Mouse (Mus musculus) liver, embryonic 13.5 days (tissue): Measurements from ENCODE around the gene Als2. TPM values are rescaled to one million over a fixed set of nuclear protein-coding genes. Genes with fewer than 3 reads are reported as not detected.

ENCODE experiments used
- ATAC-seq: fragments of 200-750 bp; cut with Nextera tagmentation; 2 replicates; pipeline ENCODE4 v1.8.0; 2017; ENCODE audit warnings: low read depth, mild to moderate bottlenecking, moderate number of reproducible peaks, moderate library complexity
- DNase-seq: peaks from one replicate; pipeline ENCODE4 v3.0.0; 2022
- H3K27ac ChIP-seq: fragments of 300-500 bp; sonication (generic); 2 replicates; pipeline ENCODE4 v1.5.1; 2015; ENCODE audit warnings: moderate library complexity, mild to moderate bottlenecking, inconsistent platforms
- H3K27me3 ChIP-seq: fragments of 300-500 bp; sonication (generic); 2 replicates; pipeline ENCODE4 v1.6.1; 2015; ENCODE audit warnings: mild to moderate bottlenecking, inconsistent platforms
- H3K36me3 ChIP-seq: fragments of 300-500 bp; sonication (generic); 2 replicates; pipeline ENCODE4 v1.6.1; 2015; ENCODE audit warnings: mild to moderate bottlenecking, inconsistent platforms
- H3K4me1 ChIP-seq: fragments of 300-500 bp; sonication (generic); replicated peaks from 2 replicates; pipeline ENCODE4 v1.6.1; 2015; ENCODE audit warnings: inconsistent platforms
- H3K4me2 ChIP-seq: fragments of 300-500 bp; sonication (generic); 2 replicates; pipeline ENCODE4 v1.6.1; 2015; ENCODE audit warnings: inconsistent platforms, mild to moderate bottlenecking, moderate library complexity
- H3K4me3 ChIP-seq: fragments of 300-500 bp; sonication (generic); replicated peaks from 2 replicates; pipeline ENCODE4 v1.5.1; 2015; ENCODE audit warnings: mild to moderate bottlenecking, inconsistent platforms
- H3K9ac ChIP-seq: fragments of 300-500 bp; sonication (generic); 2 replicates; pipeline ENCODE4 v1.6.1; 2015; ENCODE audit warnings: mild to moderate bottlenecking, inconsistent platforms
- H3K9me3 ChIP-seq: fragments of 300-500 bp; sonication (generic); replicated peaks from 2 replicates; pipeline ENCODE4 v1.6.1; 2016; ENCODE audit warnings: inconsistent platforms
- WGBS: fragments of 180-500 bp; shearing (Covaris S2); methylation state at CpG from one replicate; pipeline ENCODE4 v1.1.7; 2015; ENCODE audit not compliant: insufficient replicate concordance; 5-methylcytosine and 5-hydroxymethylcytosine counted together
- polyA plus RNA-seq: library from polyadenylated mRNA; unstranded; fragments of >200 nt; fragmentation: Nextera tagmentation; extraction: Ambion mirVana; gene quantifications from 2 replicates; pipeline ENCODE4 v1.2.1, GENCODE M21; 2015

The Als2 gene
- polyA plus RNA-seq, 1 experiment from 2014 or later, result 4.5 TPM

DNA sequence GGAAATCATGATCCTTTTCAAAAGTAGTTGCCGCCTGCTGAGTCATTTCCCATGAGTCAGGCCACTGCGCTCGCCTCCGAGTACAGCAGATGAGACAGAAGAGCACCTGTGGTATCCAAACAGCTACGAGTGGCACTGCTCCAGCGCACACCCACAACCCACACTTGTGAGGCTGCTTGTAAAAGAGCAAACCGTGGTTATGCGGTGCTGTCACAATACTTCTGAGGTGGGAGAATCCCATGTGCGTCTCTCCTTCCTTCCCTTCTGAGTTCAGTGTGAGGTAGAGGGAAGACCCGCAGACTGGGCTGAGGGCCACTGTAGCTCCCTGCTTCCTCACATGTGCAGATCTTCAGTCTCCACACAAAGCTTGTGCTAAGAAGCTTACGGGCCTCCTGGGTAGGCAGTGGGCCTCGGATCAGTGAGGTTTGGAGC lies 74.0 kb downstream of the Als2 start, which contains the start of gene Mpp4:
Gene Mpp4, minus strand, starts transcription at position 360 of the 432 bp plus-strand sequence.
- WGBS, result 35% methylated on average over 12 of the region's 12 CpGs
- no peak within 1 kb of the TSS for H3K4me3 ChIP-seq
- H3K4me2 ChIP-seq, result no peak within 1 kb of the TSS
- ATAC-seq (no peak), DNase-seq (no peak)
- H3K4me1 ChIP-seq, result no peaks in the 10 kb centered on the region
- H3K9me3 ChIP-seq, result no peaks in the 10 kb centered on the region
- H3K27me3 ChIP-seq, result no peaks in the 10 kb centered on the region
- H3K27ac ChIP-seq, result no peak within 1 kb of the TSS
- H3K36me3 ChIP-seq, result peaks cover 43% of the 10 kb centered on the region
- no peak within 1 kb of the TSS for H3K9ac ChIP-seq

DNA sequence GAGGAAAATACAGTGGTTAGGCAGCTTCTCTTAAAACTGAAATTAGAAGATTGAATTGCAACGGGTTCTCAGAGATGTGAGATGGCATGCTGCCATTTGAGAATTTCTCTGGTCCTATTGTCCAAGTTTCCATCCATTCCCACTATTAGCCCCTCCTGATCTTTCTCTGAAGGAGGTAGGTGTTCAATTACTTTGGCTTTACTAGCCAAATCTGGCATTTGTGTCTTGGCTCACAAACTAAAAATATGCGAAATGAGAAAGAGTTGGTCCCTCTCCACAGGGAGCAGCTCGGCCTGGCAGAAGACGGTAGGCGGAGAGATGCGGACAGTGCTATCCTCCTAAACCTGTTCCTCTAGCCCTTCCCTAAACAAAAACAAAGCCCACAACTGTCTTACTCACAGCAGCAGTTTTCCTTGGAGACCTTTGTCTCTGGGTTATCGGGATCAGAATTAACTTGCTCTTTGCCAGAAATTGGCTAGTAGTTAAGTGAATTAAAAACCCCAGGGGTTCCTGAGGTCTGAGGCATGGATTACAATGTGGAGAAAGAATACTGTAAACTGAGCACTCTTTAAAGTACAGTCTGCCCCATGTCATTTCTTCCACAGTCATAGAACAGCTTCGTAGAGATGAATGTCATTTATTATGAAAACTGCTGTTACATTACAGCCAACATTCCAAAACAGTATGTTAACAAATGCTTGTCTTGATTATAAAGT lies 74.6 kb downstream of the Als2 start:
- WGBS, result 81% methylated on average over 8 of the region's 8 CpGs
- ATAC-seq, result no peak
- no peaks in the 10 kb centered on the region for H3K9me3 ChIP-seq
- H3K27me3 ChIP-seq, result no peaks in the 10 kb centered on the region
- H3K36me3 ChIP-seq, result peaks cover 37% of the 10 kb centered on the region
- no peak overlapping the region for H3K4me3 ChIP-seq
- DNase-seq, result no peak
- H3K27ac ChIP-seq, result no peak overlapping the region
- H3K9ac ChIP-seq, result no peak overlapping the region
- H3K4me2 ChIP-seq, result no peak overlapping the region
- H3K4me1 ChIP-seq, result no peaks in the 10 kb centered on the region

DNA sequence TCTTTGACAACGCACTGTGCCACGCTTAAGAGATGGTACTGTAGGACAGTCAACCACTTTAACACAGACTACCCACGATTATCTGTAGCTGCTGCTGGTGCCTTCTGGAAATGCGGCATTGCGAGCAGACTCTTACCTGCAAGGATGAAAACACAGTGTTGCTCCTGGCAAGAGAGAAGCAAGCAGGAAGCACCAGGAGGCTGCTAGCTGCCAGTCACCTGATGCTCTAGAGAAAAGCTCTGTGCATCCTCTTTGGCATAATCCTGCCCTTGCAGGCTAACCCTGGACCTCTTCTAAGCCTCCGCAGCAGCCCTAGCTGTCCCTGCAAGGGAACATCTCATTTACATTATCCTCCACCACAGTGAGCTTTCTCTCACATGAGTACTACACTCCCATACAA lies 75.6 kb downstream of the Als2 start:
- H3K9me3 ChIP-seq, result no peaks in the 10 kb centered on the region
- DNase-seq (no peak), ATAC-seq (no peak)
- peaks cover 28% of the 10 kb centered on the region for H3K36me3 ChIP-seq
- no peak overlapping the region for H3K9ac ChIP-seq
- WGBS, result 81% methylated on average over 6 of the region's 6 CpGs
- H3K4me3 ChIP-seq, result no peak overlapping the region
- H3K4me1 ChIP-seq, result no peaks in the 10 kb centered on the region
- H3K27ac ChIP-seq, result no peak overlapping the region
- no peak overlapping the region for H3K4me2 ChIP-seq
- H3K27me3 ChIP-seq, result no peaks in the 10 kb centered on the region

DNA sequence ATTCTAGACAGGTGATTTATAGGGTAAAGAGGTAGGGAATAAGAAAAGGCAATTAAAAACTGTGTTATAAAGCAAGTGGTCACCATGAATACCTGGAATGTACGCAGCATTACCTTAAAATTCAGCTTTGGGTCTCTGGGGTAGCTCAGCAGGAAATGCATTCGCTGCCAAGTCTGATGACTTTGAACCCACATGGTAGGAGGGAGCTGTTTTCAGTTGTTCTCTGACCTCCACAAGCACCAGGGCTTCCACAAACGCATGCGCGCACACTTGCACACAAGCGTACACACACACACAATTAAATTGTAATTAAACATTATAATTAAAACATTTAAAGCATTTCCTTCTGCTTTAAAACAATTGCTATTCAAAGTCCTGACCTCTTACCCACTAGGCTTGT lies 76.2 kb downstream of the Als2 start:
- DNase-seq (no peak), ATAC-seq (no peak)
- no peaks in the 10 kb centered on the region for H3K9me3 ChIP-seq
- H3K9ac ChIP-seq, result no peak overlapping the region
- H3K36me3 ChIP-seq, result peaks cover 23% of the 10 kb centered on the region
- no peaks in the 10 kb centered on the region for H3K4me1 ChIP-seq
- H3K4me2 ChIP-seq, result no peak overlapping the region
- WGBS, result 83% methylated on average over 6 of the region's 6 CpGs
- H3K4me3 ChIP-seq, result no peak overlapping the region
- no peak overlapping the region for H3K27ac ChIP-seq
- H3K27me3 ChIP-seq, result no peaks in the 10 kb centered on the region

DNA sequence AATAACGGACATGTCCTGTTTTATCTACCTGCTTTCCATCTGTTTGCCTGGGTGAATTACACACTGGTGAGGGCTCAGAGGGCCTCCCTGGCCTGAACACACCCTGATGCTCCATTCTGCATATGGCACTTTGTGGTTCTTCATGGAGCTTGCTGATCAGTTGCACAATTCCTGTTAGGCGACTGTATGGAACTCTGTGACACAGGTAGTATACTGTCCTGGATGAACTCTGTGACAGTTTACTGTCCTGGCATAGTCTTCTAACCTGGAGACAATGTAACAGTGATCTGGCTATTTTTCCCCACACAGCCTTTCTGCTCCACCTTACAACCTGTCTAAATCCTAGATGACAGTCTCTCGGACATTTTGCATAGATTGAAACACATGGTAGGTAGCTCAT lies 77.9 kb downstream of the Als2 start:
- ATAC-seq (no peak), DNase-seq (no peak)
- H3K9ac ChIP-seq, result no peak overlapping the region
- H3K36me3 ChIP-seq, result peaks cover 20% of the 10 kb centered on the region
- no peaks in the 10 kb centered on the region for H3K9me3 ChIP-seq
- no peaks in the 10 kb centered on the region for H3K27me3 ChIP-seq
- no peaks in the 10 kb centered on the region for H3K4me1 ChIP-seq
- 75% methylated on average over 3 of the region's 3 CpGs for WGBS
- no peak overlapping the region for H3K4me3 ChIP-seq
- H3K4me2 ChIP-seq, result no peak overlapping the region
- H3K27ac ChIP-seq, result no peak overlapping the region

DNA sequence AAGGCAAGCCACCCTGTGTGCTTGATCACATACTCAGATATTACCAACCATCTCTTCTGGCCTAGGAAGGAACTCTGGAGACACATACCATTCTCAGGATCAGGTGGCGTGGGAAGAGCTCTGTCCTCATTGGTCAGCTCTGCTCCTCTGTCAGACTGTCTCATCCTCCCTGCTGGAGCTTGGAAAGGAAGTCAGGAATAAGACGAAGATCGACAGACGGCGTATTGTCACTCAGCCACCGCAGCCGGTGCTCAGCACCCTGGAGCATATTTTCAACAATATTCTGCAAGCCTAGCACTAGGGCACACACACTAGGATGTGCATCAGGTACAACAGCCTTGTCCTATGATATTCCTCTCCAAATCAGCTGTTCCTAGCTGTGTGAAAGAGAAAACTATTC lies 78.5 kb downstream of the Als2 start:
- DNase-seq (no peak), ATAC-seq (no peak)
- no peak overlapping the region for H3K4me2 ChIP-seq
- H3K9me3 ChIP-seq, result no peaks in the 10 kb centered on the region
- WGBS, result 79% methylated on average over 7 of the region's 7 CpGs
- peaks cover 15% of the 10 kb centered on the region for H3K36me3 ChIP-seq
- no peaks in the 10 kb centered on the region for H3K4me1 ChIP-seq
- H3K27ac ChIP-seq, result no peak overlapping the region
- H3K4me3 ChIP-seq, result no peak overlapping the region
- H3K27me3 ChIP-seq, result no peaks in the 10 kb centered on the region
- H3K9ac ChIP-seq, result no peak overlapping the region

DNA sequence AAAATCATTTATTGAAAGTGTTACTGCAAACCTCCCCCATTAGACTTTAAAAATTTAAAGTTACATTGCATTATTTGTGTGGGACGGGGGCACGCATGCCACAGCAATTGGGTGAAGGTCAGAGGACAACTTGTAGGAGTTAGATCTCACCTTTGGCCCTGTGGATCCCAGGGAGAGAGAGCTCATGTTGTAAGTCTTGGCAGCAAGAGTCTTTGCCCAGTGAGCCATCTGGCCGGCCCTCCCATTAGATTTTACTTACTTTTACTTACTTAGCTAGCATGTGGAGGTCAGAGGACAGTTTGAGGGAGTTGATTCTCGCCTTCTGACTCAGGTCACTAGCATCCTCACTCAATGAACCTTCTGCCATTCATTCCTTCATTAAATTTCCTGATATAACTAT lies 79.2 kb downstream of the Als2 start:
- Histone ChIP-seq H3K9ac (no peak overlapping the region), H3K4me1 (no peaks in the 10 kb centered on the region), H3K27ac (no peak overlapping the region), H3K27me3 (no peaks in the 10 kb centered on the region), H3K36me3 (peaks cover 9% of the 10 kb centered on the region), H3K4me3 (no peak overlapping the region), H3K4me2 (no peak overlapping the region), H3K9me3 (no peaks in the 10 kb centered on the region)
- ATAC-seq (no peak), DNase-seq (no peak)
- WGBS, result 67% methylated on average over 4 of the region's 4 CpGs

DNA sequence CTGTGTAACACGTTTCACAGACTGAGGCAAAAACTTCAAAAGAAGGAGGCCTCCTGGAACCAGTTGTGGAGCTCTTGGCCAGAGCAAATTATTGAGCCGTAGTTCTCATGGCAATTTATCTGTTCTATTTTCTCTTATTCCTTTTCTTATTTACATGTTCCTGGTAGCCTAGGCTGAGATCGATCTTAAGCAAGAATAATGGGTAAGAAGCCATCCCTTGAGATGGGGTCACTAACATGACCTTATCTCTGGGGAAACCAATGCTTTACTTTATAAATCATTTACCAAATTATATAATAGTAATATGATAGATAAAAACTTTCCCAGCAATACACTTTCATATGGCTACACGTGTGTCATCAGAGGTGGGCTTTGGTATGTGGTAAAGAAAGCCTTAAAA lies 84.7 kb downstream of the Als2 start:
- H3K4me3 ChIP-seq, result no peak overlapping the region
- H3K4me1 ChIP-seq, result no peaks in the 10 kb centered on the region
- no peak overlapping the region for H3K9ac ChIP-seq
- 70% methylated on average over 4 of the region's 4 CpGs for WGBS
- H3K36me3 ChIP-seq, result no peaks in the 10 kb centered on the region
- H3K4me2 ChIP-seq, result no peak overlapping the region
- H3K27me3 ChIP-seq, result no peaks in the 10 kb centered on the region
- ATAC-seq (no peak), DNase-seq (no peak)
- no peak overlapping the region for H3K27ac ChIP-seq
- H3K9me3 ChIP-seq, result no peaks in the 10 kb centered on the region

DNA sequence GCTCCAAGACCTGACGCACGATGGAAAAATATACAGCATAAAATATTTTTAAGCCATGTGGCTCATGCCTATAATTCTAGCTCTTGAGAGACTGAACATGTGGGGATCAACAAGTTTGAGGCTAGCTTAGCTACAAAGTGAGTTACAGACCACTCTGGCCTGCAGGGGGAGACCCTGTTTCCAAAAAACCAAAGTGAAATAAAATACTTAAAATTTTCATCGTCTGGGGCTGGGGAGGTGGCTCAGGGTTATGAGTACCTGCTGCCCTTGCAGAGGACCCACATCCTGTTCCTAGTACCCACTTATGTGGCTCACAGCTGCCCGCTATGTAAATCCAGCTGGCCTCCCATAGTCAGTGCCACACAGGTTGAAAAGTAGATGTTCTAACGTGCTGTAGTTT lies 86.5 kb downstream of the Als2 start:
- no peak overlapping the region for H3K9ac ChIP-seq
- H3K9me3 ChIP-seq, result no peaks in the 10 kb centered on the region
- no peak for ATAC-seq
- H3K4me2 ChIP-seq, result no peak overlapping the region
- WGBS, result 65% methylated on average over 5 of the region's 5 CpGs
- no peaks in the 10 kb centered on the region for H3K27me3 ChIP-seq
- no peaks in the 10 kb centered on the region for H3K4me1 ChIP-seq
- no peak overlapping the region for H3K4me3 ChIP-seq
- no peak overlapping the region for H3K27ac ChIP-seq
- no peaks in the 10 kb centered on the region for H3K36me3 ChIP-seq
- no peak for DNase-seq

DNA sequence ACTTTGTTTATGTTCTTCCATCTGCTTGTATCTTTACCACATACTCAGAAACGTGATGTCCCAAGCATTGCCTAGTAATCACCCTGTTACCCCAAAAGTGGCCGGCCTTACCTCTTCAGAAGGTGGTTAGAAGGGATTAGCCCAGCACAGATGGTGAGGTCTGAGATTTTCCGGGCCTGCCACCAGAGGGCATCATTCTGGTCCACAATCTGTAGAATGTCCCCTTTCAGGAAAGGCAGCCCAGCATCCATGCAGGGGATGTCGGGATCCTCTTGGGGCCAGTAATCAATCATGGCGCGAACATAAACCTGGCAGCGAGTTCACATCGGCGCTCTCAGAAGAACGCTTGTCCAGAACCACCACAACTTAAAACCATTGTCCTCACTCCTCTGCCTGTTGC lies 92.5 kb downstream of the Als2 start:
- Histone ChIP-seq H3K4me3 (no peak overlapping the region), H3K9ac (no peak overlapping the region), H3K4me2 (no peak overlapping the region), H3K36me3 (no peaks in the 10 kb centered on the region), H3K9me3 (no peaks in the 10 kb centered on the region), H3K27ac (no peak overlapping the region), H3K4me1 (no peaks in the 10 kb centered on the region), H3K27me3 (no peaks in the 10 kb centered on the region)
- DNase-seq, result no peak
- 74% methylated on average over 10 of the region's 10 CpGs for WGBS
- no peak for ATAC-seq

DNA sequence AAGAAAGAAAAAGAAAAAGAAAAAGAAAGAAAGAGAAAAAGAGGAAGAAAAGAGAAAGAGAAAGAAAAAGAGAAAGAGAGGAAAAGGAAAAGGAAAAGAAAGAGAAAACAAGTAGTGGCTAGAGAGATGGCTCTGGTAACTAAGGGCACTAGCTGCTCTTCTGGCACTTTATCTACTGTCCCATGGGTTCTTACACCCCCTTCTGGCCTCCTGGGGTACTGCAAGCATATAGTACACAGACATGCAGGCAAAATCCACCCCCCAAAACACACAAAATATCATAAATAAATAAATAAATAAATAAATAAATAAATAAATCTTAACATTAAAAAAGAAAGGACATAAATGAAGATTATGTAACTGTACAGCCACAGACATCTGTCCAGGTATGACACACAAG lies 94.2 kb downstream of the Als2 start:
- DNase-seq (peak; percentile 34), ATAC-seq (no peak)
- Histone ChIP-seq H3K27me3 (no peaks in the 10 kb centered on the region), H3K4me2 (no peak overlapping the region), H3K4me1 (no peaks in the 10 kb centered on the region), H3K9me3 (no peaks in the 10 kb centered on the region), H3K9ac (no peak overlapping the region), H3K36me3 (no peaks in the 10 kb centered on the region), H3K4me3 (no peak overlapping the region), H3K27ac (no peak overlapping the region)

DNA sequence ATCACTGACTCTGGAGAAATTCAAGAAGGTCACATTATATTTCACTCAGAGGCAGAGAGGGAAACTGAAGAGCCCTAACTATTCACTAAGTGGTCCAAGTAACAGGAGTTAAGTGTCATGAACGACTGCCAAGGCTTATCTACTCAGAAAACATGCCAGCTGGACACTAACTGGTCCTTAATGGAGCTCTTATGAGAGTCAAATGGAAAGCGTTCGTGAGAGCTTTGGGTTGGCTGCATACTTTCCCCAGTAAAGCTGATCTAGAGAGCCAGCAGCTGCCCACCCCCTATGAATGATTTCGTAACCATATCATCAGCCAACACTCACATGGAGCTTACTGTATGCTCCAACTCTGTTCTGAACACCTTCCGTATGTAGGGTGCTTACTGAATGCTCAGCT lies 102.6 kb downstream of the Als2 start:
- Histone ChIP-seq H3K9me3 (no peaks in the 10 kb centered on the region), H3K27ac (no peak overlapping the region), H3K9ac (no peak overlapping the region), H3K4me2 (no peak overlapping the region), H3K4me1 (no peaks in the 10 kb centered on the region), H3K36me3 (no peaks in the 10 kb centered on the region), H3K4me3 (no peak overlapping the region), H3K27me3 (no peaks in the 10 kb centered on the region)
- DNase-seq (no peak), ATAC-seq (no peak)
- 57% methylated on average over 5 of the region's 5 CpGs for WGBS
